Mouse (Mus musculus) CH12.LX (cell line): ENCODE measurements at regions not wholly inside any gene's neighbourhood (a gene's known extent, or its start where the extent isn't known, plus 50 kb on each side); places are given as distances from the start of the nearest gene placed in this dataset.

ENCODE experiments used
- DNase-seq: peaks from one replicate; pipeline ENCODE4 v3.0.0-alpha.2; 2013; ENCODE audit errors: extremely low read depth
- H3K27ac ChIP-seq: 2 replicates; pipeline ENCODE4 v1.5.1; 2012; ENCODE audit warnings: low read depth, mild to moderate bottlenecking, control low read depth, moderate library complexity; ENCODE audit not compliant: insufficient read depth
- H3K27me3 ChIP-seq: replicated peaks from 2 replicates; pipeline ENCODE3; 2012; ENCODE audit warnings: inconsistent platforms
- H3K36me3 ChIP-seq, 2 experiments: replicated peaks in 1 of 2; 2 replicates each; pipeline versions ENCODE3 to v1.6.1; 2012; ENCODE audit warnings: inconsistent platforms in 1 of 2, low read length in 1 of 2, mild to moderate bottlenecking in 1 of 2, mixed read lengths in 1 of 2, moderate library complexity in 1 of 2; ENCODE audit not compliant: control insufficient read depth in 1 of 2, insufficient read depth in 1 of 2
- H3K4me1 ChIP-seq, 2 experiments: 2 replicates each; pipeline ENCODE4 v1.6.1; 2012; ENCODE audit warnings: inconsistent platforms in 1 of 2, moderate library complexity in 1 of 2; ENCODE audit not compliant: insufficient read depth in 2 of 2, control insufficient read depth in 1 of 2
- H3K4me2 ChIP-seq: 2 replicates; pipeline ENCODE4 v1.6.1; 2012; ENCODE audit warnings: low read depth, mild to moderate bottlenecking, control low read depth; ENCODE audit not compliant: poor library complexity, insufficient read depth, severe bottlenecking
- H3K4me3 ChIP-seq, 3 experiments: fragments of 150-350 bp in 1 of 3; sonication (generic) in 1 of 3; replicated peaks in 1 of 3; 2 replicates each; pipeline versions ENCODE3 to v1.5.1; 2011 to 2012; ENCODE audit warnings: low read depth in 2 of 3, low read length in 2 of 3, mild to moderate bottlenecking in 2 of 3, moderate library complexity in 2 of 3, control low read depth in 1 of 3, improper control_type of control experiment in 1 of 3, inconsistent platforms in 1 of 3, mixed read lengths in 1 of 3; ENCODE audit not compliant: poor library complexity in 1 of 3
- H3K79me2 ChIP-seq: replicated peaks from 2 replicates; pipeline ENCODE4 v1.6.1; 2012; ENCODE audit warnings: mild to moderate bottlenecking, moderate library complexity; ENCODE audit not compliant: control insufficient read depth, poor library complexity, insufficient read depth, severe bottlenecking; ENCODE audit errors: extremely low read depth
- H3K9ac ChIP-seq: 2 replicates; pipeline ENCODE4 v1.6.1; 2012; ENCODE audit warnings: low read depth, mild to moderate bottlenecking, control low read depth, moderate library complexity; ENCODE audit not compliant: insufficient read depth
- H3K9me3 ChIP-seq: replicated peaks from 2 replicates; pipeline ENCODE3; 2012; ENCODE audit warnings: low read length, inconsistent platforms, mixed read lengths
- BHLHE40 ChIP-seq: IDR thresholded peaks from 2 replicates; pipeline ENCODE4 v1.6.1; 2011; ENCODE audit warnings: mild to moderate bottlenecking, low read depth, low read length, improper control_type of control experiment
- E2F4 ChIP-seq: IDR thresholded peaks from 2 replicates; pipeline ENCODE4 v1.6.1; 2011; ENCODE audit warnings: low read depth, low read length, improper control_type of control experiment; ENCODE audit not compliant: insufficient replicate concordance
- ELF1 ChIP-seq: IDR thresholded peaks from 2 replicates; pipeline ENCODE4 v1.6.1; 2014; ENCODE audit warnings: low read depth, mild to moderate bottlenecking, inconsistent platforms, low read length, improper control_type of control experiment
- ETS1 ChIP-seq: conservative IDR thresholded peaks from 2 replicates; pipeline ENCODE4 v1.6.1; 2012; ENCODE audit warnings: low read depth, mild to moderate bottlenecking, inconsistent platforms, low read length, improper control_type of control experiment, moderate library complexity
- GABPA ChIP-seq: IDR thresholded peaks from 2 replicates; pipeline ENCODE4 v1.6.1; 2012; ENCODE audit warnings: low read depth, low read length, improper control_type of control experiment, inconsistent platforms; ENCODE audit not compliant: insufficient replicate concordance
- IRF4 ChIP-seq: IDR thresholded peaks from 2 replicates; pipeline ENCODE4 v1.6.1; 2014; ENCODE audit warnings: low read depth, mild to moderate bottlenecking, inconsistent platforms, low read length, improper control_type of control experiment
- JUN ChIP-seq: IDR thresholded peaks from 2 replicates; pipeline ENCODE4 v1.6.1; 2011; ENCODE audit warnings: low read depth, mild to moderate bottlenecking, low read length, improper control_type of control experiment, moderate library complexity; ENCODE audit not compliant: insufficient read depth
- JUND ChIP-seq: conservative IDR thresholded peaks from 2 replicates; pipeline ENCODE4 v1.6.1; 2011; ENCODE audit warnings: low read depth, low read length, improper control_type of control experiment
- KAT2A ChIP-seq: IDR thresholded peaks from 2 replicates; pipeline ENCODE4 v1.6.1; 2012; ENCODE audit warnings: low read length, improper control_type of control experiment, inconsistent platforms; ENCODE audit not compliant: insufficient replicate concordance
- MAFK ChIP-seq: IDR thresholded peaks from 2 replicates; pipeline ENCODE4 v1.6.1; 2011; ENCODE audit warnings: low read length, improper control_type of control experiment; ENCODE audit not compliant: insufficient replicate concordance
- MAZ ChIP-seq: IDR thresholded peaks from 2 replicates; pipeline ENCODE4 v1.6.1; 2012; ENCODE audit warnings: low read depth, mild to moderate bottlenecking, inconsistent platforms, low read length, improper control_type of control experiment, moderate library complexity
- MEF2A ChIP-seq: IDR thresholded peaks from 2 replicates; pipeline ENCODE4 v1.6.1; 2014; ENCODE audit warnings: low read depth, mild to moderate bottlenecking, inconsistent platforms, low read length, improper control_type of control experiment, borderline replicate concordance
- MXI1 ChIP-seq: IDR thresholded peaks from 2 replicates; pipeline ENCODE4 v1.6.1; 2011; ENCODE audit warnings: mild to moderate bottlenecking, low read depth, low read length, improper control_type of control experiment
- NELFE ChIP-seq: IDR thresholded peaks from 2 replicates; pipeline ENCODE4 v1.6.1; 2011; ENCODE audit warnings: low read depth, low read length, improper control_type of control experiment
- NRF1 ChIP-seq: IDR thresholded peaks from 2 replicates; pipeline ENCODE4 v1.6.1; 2014; ENCODE audit warnings: low read depth, mild to moderate bottlenecking, inconsistent platforms, low read length, improper control_type of control experiment, moderate library complexity
- POLR2A ChIP-seq: IDR thresholded peaks from 2 replicates; pipeline ENCODE4 v1.6.1; 2011; ENCODE audit warnings: low read depth, mild to moderate bottlenecking, improper control_type of control experiment, low read length
- POLR2AphosphoS2 ChIP-seq: IDR thresholded peaks from 2 replicates; pipeline ENCODE4 v1.6.1; 2011; ENCODE audit warnings: low read depth, low read length, improper control_type of control experiment
- RAD21 ChIP-seq: IDR thresholded peaks from 2 replicates; pipeline ENCODE4 v1.6.1; 2011; ENCODE audit warnings: low read depth, mild to moderate bottlenecking, low read length, improper control_type of control experiment, moderate library complexity
- SMC3 ChIP-seq: IDR thresholded peaks from 2 replicates; pipeline ENCODE4 v1.6.1; 2011; ENCODE audit warnings: low read depth, low read length, improper control_type of control experiment
- TBP ChIP-seq: conservative IDR thresholded peaks from 2 replicates; pipeline ENCODE4 v1.6.1; 2011; ENCODE audit warnings: low read depth, low read length, improper control_type of control experiment
- USF1 ChIP-seq: IDR thresholded peaks from 2 replicates; pipeline ENCODE4 v1.6.1; 2014; ENCODE audit warnings: low read depth, mild to moderate bottlenecking, inconsistent platforms, low read length, improper control_type of control experiment
- ZMIZ1 ChIP-seq: IDR thresholded peaks from 2 replicates; pipeline ENCODE4 v1.6.1; 2012; ENCODE audit warnings: low read depth, mild to moderate bottlenecking, inconsistent platforms, low read length, improper control_type of control experiment
- ZNF384 ChIP-seq: IDR thresholded peaks from 2 replicates; pipeline ENCODE4 v1.6.1; 2012; ENCODE audit warnings: low read depth, low read length, improper control_type of control experiment, inconsistent platforms
- dilution Hi-C: fragments of 300-500 bp; cut with MboI; formaldehyde crosslinking; loops from 2 replicates; pipeline ENCODE4 v1.14.3; 2020; ENCODE audit warnings: low sequenced_read_pairs; ENCODE audit not compliant: extremely low pct_unique_long_range_greater_than_20kb, extremely low pct_ligation_motif_present
- in situ Hi-C: fragments of 300-500 bp; cut with MboI; formaldehyde crosslinking; loops from 3 replicates; pipeline ENCODE4 v1.14.3; 2019; ENCODE audit warnings: low sequenced_read_pairs, low pct_ligation_motif_present, low pct_unique_long_range_greater_than_20kb, mixed read lengths

GRCm38 (mm10) chr1:63967849-63968248, 154.2 kb downstream of the Klf7 start:
- Histone ChIP-seq H3K4me1 (no peaks in the 10 kb centered on the region), H3K79me2 (no peaks in the 10 kb centered on the region), H3K9me3 (no peaks in the 10 kb centered on the region), H3K27me3 (no peaks in the 10 kb centered on the region), H3K4me3 (no peak overlapping the region), H3K36me3 (no peaks in the 10 kb centered on the region), H3K4me2 (no peak overlapping the region), H3K9ac (no peak overlapping the region), H3K27ac (no peak overlapping the region)
- no peak for TF ChIP-seq ZNF384
- TF ChIP-seq MAFK, result no peak
- TF ChIP-seq SMC3, result no peak
- no peak for TF ChIP-seq NELFE
- TF ChIP-seq MAZ, result no peak
- TF ChIP-seq JUND, result no peak
- TF ChIP-seq E2F4, result no peak
- no peak for TF ChIP-seq JUN
- TF ChIP-seq IRF4, result no peak
- TF ChIP-seq MEF2A, result no peak
- TF ChIP-seq ZMIZ1, result no peak
- DNase-seq, result no peak
- dilution Hi-C loops, result no loop called here
- in situ Hi-C loops, result no loop called here

GRCm38 (mm10) chr1:63965446-63965845, 156.6 kb downstream of the Klf7 start:
- H3K36me3 ChIP-seq, result no peaks in the 10 kb centered on the region
- H3K27me3 ChIP-seq, result no peaks in the 10 kb centered on the region
- H3K4me2 ChIP-seq, result no peak overlapping the region
- DNase-seq, result no peak
- dilution Hi-C loops, result no loop called here
- H3K9ac ChIP-seq, result no peak overlapping the region
- in situ Hi-C loops, result no loop called here
- no peaks in the 10 kb centered on the region for H3K79me2 ChIP-seq
- H3K4me3 ChIP-seq, result no peak overlapping the region
- H3K4me1 ChIP-seq, result no peaks in the 10 kb centered on the region
- no peak for TF ChIP-seq POLR2AphosphoS2
- H3K9me3 ChIP-seq, result no peaks in the 10 kb centered on the region
- H3K27ac ChIP-seq, result no peak overlapping the region

GRCm38 (mm10) chr1:63964519-63964918, 157.6 kb downstream of the Klf7 start:
- H3K36me3 ChIP-seq, result no peaks in the 10 kb centered on the region
- H3K9me3 ChIP-seq, result no peaks in the 10 kb centered on the region
- no peaks in the 10 kb centered on the region for H3K4me1 ChIP-seq
- H3K4me3 ChIP-seq, result no peak overlapping the region
- no peak overlapping the region for H3K4me2 ChIP-seq
- DNase-seq, result no peak
- no peak overlapping the region for H3K27ac ChIP-seq
- dilution Hi-C loops (no loop called here), in situ Hi-C loops (no loop called here)
- H3K79me2 ChIP-seq, result no peaks in the 10 kb centered on the region
- H3K27me3 ChIP-seq, result no peaks in the 10 kb centered on the region
- TF ChIP-seq MXI1, result no peak
- no peak for TF ChIP-seq ELF1
- TF ChIP-seq SMC3, result no peak
- no peak for TF ChIP-seq MAZ
- TF ChIP-seq ZNF384, result no peak
- TF ChIP-seq E2F4, result no peak
- TF ChIP-seq POLR2AphosphoS2, result no peak
- no peak for TF ChIP-seq KAT2A
- no peak for TF ChIP-seq POLR2A
- no peak for TF ChIP-seq GABPA
- no peak for TF ChIP-seq TBP
- no peak for TF ChIP-seq IRF4
- no peak for TF ChIP-seq ETS1
- no peak for TF ChIP-seq NRF1
- no peak for TF ChIP-seq BHLHE40
- no peak for TF ChIP-seq USF1
- no peak for TF ChIP-seq RAD21
- H3K9ac ChIP-seq, result no peak overlapping the region
